11 mouse cellular contexts compared by ENCODE assay signal in genomic region chr9:94089759-94090158, GRCm38 (mm10).
"Had no signal": no experiment of that assay in that cellular context is flagged by ENCODE, and none has a peak within 500 bp of the region (broad histone marks: within the 10 kb centered on the region; RNA-seq: fewer than 3 reads in every experiment).

No protein-coding gene starts in this region.

- DNase-seq: liver, postnatal 0 days; lung, adult 2 months; lung, postnatal 14 days; lung, postnatal 36 days; retina, postnatal 1 day; right cerebral cortex, postnatal 14 days; right cerebral cortex, postnatal 4 days; spleen, adult 18-20 months; thymus, adult 18-20 months; thymus, postnatal 14 days; thymus, postnatal 36 days had no signal
